Mouse (Mus musculus) forebrain, embryonic 12.5 days (tissue): ENCODE measurements around the gene Wdsub1. TPM values are rescaled to one million over a fixed set of nuclear protein-coding genes. Genes with fewer than 3 reads are reported as not detected.
A peak's percentile ranks its signal among the peaks of the same experiment; 100 is the strongest.

Source experiments
- ATAC-seq: fragments of 200-750 bp; cut with Nextera tagmentation; 2 replicates; pipeline ENCODE4 v1.8.0; 2017; ENCODE audit warnings: moderate TSS enrichment; ENCODE audit not compliant: low FRiP score
- H3K27ac ChIP-seq: fragments of 300-500 bp; sonication (generic); 2 replicates; pipeline ENCODE4 v1.5.1; 2016; ENCODE audit warnings: mild to moderate bottlenecking
- H3K27me3 ChIP-seq: fragments of 300-500 bp; sonication (generic); 2 replicates; pipeline ENCODE4 v1.6.1; 2016; ENCODE audit warnings: mild to moderate bottlenecking
- H3K36me3 ChIP-seq: fragments of 300-500 bp; sonication (generic); replicated peaks from 2 replicates; pipeline ENCODE4 v1.6.1; 2016; ENCODE audit warnings: mild to moderate bottlenecking
- H3K4me1 ChIP-seq: fragments of 300-500 bp; sonication (generic); 2 replicates; pipeline ENCODE4 v1.6.1; 2016
- H3K4me2 ChIP-seq: fragments of 300-500 bp; sonication (generic); 2 replicates; pipeline ENCODE4 v1.6.1; 2016; ENCODE audit warnings: mild to moderate bottlenecking, moderate library complexity
- H3K4me3 ChIP-seq: fragments of 300-500 bp; sonication (generic); replicated peaks from 2 replicates; pipeline ENCODE4 v1.5.1; 2016; ENCODE audit warnings: mild to moderate bottlenecking
- H3K9ac ChIP-seq: fragments of 300-500 bp; sonication (generic); 2 replicates; pipeline ENCODE4 v1.6.1; 2016; ENCODE audit warnings: mild to moderate bottlenecking
- H3K9me3 ChIP-seq: fragments of 300-500 bp; sonication (generic); 2 replicates; pipeline ENCODE4 v1.6.1; 2016
- WGBS: fragments of 180-500 bp; shearing (Covaris S2); methylation state at CpG from one replicate; pipeline ENCODE4 v1.1.7; 2016; 5-methylcytosine and 5-hydroxymethylcytosine counted together
- polyA plus RNA-seq: library from polyadenylated mRNA; unstranded; fragments of >200 nt; fragmentation: Nextera tagmentation; extraction: Ambion mirVana; gene quantifications from 2 replicates; pipeline ENCODE4 v1.2.1, GENCODE M21; 2016

Gene Wdsub1
- polyA plus RNA-seq, 1 experiment from 2014 or later, result 17.0 TPM

DNA sequence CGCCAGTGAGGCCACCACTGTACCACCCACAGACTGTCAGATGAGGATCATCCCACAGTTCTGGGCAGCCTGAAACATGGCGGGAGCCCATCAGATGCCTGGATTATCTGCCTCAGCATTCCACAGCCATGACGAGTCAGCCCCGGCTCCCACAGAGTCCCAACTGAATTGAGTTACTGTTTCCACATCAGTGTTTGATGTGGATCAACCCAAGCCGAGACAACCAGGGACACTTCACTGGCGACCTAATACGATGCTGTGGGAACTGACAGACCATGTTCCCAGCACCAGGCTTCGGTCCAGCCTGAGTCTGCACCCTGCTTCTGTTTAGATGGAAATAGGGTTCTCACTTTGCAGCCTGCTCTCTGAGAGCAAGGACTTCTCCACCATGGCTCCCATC lies 58.1 kb downstream of the Wdsub1 start:
- Histone ChIP-seq H3K27ac (no peak overlapping the region), H3K4me3 (no peak overlapping the region), H3K9me3 (no peaks in the 10 kb centered on the region), H3K36me3 (peaks cover 16% of the 10 kb centered on the region; the same call in 1 of the 2 replicates), H3K4me2 (no peak overlapping the region), H3K27me3 (no peaks in the 10 kb centered on the region), H3K9ac (no peak overlapping the region), H3K4me1 (peaks cover 11% of the 10 kb centered on the region)
- ATAC-seq, result no peak
- WGBS, result 73% methylated on average over 8 of the region's 8 CpGs

DNA sequence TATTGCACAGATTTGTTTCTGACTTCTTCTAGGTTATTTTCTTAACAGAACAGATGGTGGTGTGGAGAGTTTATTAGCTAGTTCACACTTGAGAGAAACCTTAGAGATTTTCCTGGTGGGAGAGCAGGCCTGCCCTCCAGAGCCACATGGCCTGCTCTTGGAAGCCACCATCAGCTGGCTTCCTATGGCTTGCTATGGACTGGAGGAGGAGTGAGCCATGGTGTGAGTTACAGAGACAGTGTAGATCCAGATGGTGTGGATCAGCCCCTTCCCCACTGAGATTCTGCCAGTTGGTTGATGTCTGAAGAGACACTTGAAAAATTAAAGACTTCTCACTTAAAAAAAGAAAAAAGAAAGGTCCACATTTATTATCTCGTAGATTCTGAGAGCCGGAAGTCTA lies 61.3 kb downstream of the Wdsub1 start:
- Histone ChIP-seq H3K4me3 (no peak overlapping the region), H3K9ac (no peak overlapping the region), H3K36me3 (peaks cover 23% of the 10 kb centered on the region), H3K9me3 (no peaks in the 10 kb centered on the region), H3K4me1 (no peaks in the 10 kb centered on the region), H3K27ac (no peak overlapping the region), H3K4me2 (no peak overlapping the region), H3K27me3 (no peaks in the 10 kb centered on the region)
- WGBS, result 84% methylated on average over 2 of the region's 2 CpGs
- ATAC-seq, result no peak

DNA sequence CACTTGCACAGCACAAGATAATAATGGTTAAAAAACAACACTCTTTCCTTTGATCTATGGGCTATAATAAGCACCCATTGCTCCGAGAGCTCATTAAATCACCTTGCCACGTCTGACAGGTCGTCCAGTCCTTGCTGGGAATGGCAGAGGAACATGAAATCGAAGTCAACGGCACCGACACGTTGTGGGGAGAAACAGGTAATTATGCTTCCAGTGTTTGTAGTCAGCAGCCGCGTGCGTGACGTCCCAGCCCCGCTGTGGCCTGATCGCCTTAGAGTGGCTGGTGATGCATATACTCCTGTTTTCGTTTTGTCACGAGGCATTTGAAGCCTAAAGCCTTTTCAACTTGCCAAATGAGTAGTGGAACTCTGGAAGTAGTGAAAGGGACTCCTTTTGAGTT lies 62.3 kb downstream of the Wdsub1 start:
- Histone ChIP-seq H3K4me1 (no peaks in the 10 kb centered on the region), H3K36me3 (peaks cover 23% of the 10 kb centered on the region), H3K27me3 (no peaks in the 10 kb centered on the region), H3K9ac (no peak overlapping the region), H3K9me3 (no peaks in the 10 kb centered on the region), H3K4me2 (no peak overlapping the region), H3K4me3 (no peak overlapping the region), H3K27ac (no peak overlapping the region)
- 74% methylated on average over 15 of the region's 15 CpGs for whole genome bisulfite sequencing
- ATAC-seq, result no peak

DNA sequence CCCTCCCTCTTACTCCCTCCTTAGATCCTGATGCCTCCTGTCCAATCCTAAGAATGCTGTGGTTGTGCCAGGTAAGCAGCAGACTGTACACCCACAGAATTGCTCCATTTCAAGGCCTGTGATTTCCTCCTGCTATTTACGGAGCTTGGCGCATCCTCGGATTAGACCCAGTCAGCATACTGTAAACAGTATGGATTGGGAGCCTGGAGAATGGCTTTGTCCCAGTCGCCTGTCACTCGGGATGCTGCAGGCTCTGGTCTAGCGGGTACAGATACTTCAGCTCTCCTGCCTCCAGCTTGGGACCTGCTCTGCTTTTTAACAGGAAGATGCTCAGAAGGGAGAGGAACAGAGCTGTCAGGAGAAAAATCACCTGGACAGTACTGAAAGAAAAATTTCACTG lies 63.0 kb downstream of the Wdsub1 start:
- H3K27me3 ChIP-seq, result no peaks in the 10 kb centered on the region
- ATAC-seq, result no peak
- WGBS, result 85% methylated on average over 6 of the region's 6 CpGs
- peaks cover 20% of the 10 kb centered on the region for H3K36me3 ChIP-seq
- H3K4me1 ChIP-seq, result no peaks in the 10 kb centered on the region
- no peak overlapping the region for H3K27ac ChIP-seq
- no peak overlapping the region for H3K4me2 ChIP-seq
- no peak overlapping the region for H3K9ac ChIP-seq
- H3K9me3 ChIP-seq, result no peaks in the 10 kb centered on the region
- H3K4me3 ChIP-seq, result no peak overlapping the region

DNA sequence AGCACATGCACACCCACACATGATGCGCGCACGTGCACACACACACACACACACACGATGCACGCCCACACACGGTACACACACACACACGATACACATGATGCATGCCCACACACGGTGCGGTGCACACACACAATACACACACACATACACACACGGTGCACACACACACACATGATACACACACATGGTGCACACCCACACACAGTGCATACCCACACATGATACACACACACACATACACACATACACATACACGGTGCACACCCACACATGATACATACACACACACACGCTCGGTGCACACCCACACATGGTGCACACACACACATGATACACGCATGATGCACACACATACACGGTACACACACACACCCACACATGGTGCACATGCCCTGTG lies 63.7 kb downstream of the Wdsub1 start:
- Histone ChIP-seq H3K36me3 (peaks cover 15% of the 10 kb centered on the region), H3K9me3 (no peaks in the 10 kb centered on the region), H3K27ac (no peak overlapping the region), H3K4me3 (no peak overlapping the region), H3K9ac (no peak overlapping the region), H3K4me1 (no peaks in the 10 kb centered on the region), H3K27me3 (no peaks in the 10 kb centered on the region), H3K4me2 (no peak overlapping the region)
- ATAC-seq, result peak; percentile 20; the same call in 1 of the 2 replicates
- WGBS, result 96% methylated on average over 15 of the region's 15 CpGs

DNA sequence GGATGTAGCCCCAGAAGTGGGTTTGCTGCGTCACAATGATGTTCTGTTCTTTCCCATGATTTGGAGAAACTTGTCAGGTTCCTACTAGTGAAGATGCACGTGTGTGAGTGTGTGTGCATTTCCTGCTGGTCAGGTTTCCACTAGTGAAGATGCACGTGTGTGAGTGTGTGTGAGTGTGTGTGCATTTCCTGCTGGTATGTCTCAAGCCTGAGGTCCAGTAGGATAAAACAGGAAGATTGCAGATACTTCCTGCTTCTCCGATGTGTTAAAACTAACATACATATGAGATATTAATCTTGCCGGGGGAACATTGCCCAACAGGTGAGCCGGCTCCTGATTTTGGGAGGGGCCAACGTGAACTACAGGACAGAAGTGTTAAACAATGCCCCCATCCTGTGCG lies 67.4 kb downstream of the Wdsub1 start:
- Histone ChIP-seq H3K4me1 (no peaks in the 10 kb centered on the region), H3K27me3 (no peaks in the 10 kb centered on the region), H3K4me2 (no peak overlapping the region), H3K27ac (no peak overlapping the region), H3K36me3 (peaks cover 17% of the 10 kb centered on the region), H3K9ac (no peak overlapping the region), H3K9me3 (no peaks in the 10 kb centered on the region), H3K4me3 (no peak overlapping the region)
- no peak for ATAC-seq
- 93% methylated on average over 8 of the region's 8 CpGs for WGBS

DNA sequence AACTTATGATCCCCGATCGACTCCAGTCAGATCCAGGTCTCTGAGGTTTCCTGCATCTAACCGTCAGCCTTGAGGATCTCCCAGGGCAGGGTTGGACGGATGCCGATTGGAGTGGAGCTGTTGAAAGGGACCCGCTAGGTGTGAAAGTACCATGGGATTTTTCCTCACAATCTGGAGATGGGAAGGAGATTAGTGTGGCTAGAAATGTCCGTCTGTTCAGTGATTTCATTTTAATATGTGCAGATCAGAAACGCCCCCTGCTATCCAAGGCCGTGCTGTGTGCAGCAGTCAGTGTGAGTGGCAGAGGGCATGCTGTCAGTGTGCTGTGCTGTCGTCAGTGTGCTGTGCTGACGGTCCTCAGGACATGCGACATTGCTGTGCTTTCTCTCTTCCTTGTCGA lies 68.9 kb downstream of the Wdsub1 start:
- 82% methylated on average over 13 of the region's 13 CpGs for WGBS
- H3K4me3 ChIP-seq, result no peak overlapping the region
- H3K27me3 ChIP-seq, result no peaks in the 10 kb centered on the region
- no peak overlapping the region for H3K9ac ChIP-seq
- H3K27ac ChIP-seq, result no peak overlapping the region
- H3K4me2 ChIP-seq, result no peak overlapping the region
- no peak for ATAC-seq
- H3K4me1 ChIP-seq, result no peaks in the 10 kb centered on the region
- H3K36me3 ChIP-seq, result peaks cover 11% of the 10 kb centered on the region
- H3K9me3 ChIP-seq, result no peaks in the 10 kb centered on the region

DNA sequence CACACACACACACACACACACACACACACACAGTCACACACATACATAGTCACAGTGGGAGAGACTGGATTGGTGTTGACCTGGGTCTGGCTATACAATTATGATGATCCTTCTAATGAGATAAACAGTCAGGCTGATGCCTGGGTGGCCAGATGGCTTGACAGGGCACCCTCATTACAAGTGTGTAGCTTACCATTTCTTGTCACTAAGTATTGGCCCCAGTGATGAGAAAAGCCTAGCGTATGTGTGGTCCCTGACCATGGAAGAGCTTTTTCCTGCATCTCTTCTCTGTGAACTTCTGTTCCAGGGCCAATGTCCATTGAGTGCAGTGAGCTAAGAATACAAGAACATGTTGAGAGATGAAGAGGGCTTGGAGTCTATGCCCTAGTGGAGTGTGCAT lies 69.8 kb downstream of the Wdsub1 start:
- no peak overlapping the region for H3K4me3 ChIP-seq
- no peaks in the 10 kb centered on the region for H3K9me3 ChIP-seq
- H3K4me1 ChIP-seq, result no peaks in the 10 kb centered on the region
- H3K4me2 ChIP-seq, result no peak overlapping the region
- no peaks in the 10 kb centered on the region for H3K27me3 ChIP-seq
- WGBS, result 90% methylated on average over 1 of the region's 1 CpGs
- no peak overlapping the region for H3K9ac ChIP-seq
- H3K36me3 ChIP-seq, result peaks cover 15% of the 10 kb centered on the region
- no peak for ATAC-seq
- no peak overlapping the region for H3K27ac ChIP-seq

DNA sequence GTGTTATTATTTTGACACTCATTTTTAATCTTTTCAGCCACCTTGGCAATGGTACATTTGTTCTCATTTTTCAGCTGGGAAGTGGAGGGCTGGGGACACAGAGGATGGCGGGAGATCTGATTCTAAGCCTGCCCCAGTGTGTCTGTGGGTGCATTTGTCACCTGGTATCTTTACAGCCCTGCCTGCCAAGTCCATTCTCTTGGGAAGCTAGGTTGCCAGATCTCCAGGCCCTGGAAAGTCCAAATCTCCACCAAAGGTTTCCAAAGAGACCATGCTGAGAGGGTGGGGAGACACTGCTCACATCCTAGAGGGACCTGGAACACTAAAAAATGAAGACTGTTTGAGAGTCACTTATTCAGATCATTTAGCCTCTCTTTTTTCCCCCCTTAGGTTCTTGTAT lies 71.1 kb downstream of the Wdsub1 start:
- H3K4me3 ChIP-seq, result no peak overlapping the region
- H3K4me2 ChIP-seq, result no peak overlapping the region
- H3K4me1 ChIP-seq, result no peaks in the 10 kb centered on the region
- H3K27ac ChIP-seq, result no peak overlapping the region
- no peak overlapping the region for H3K9ac ChIP-seq
- H3K9me3 ChIP-seq, result no peaks in the 10 kb centered on the region
- ATAC-seq, result no peak
- peaks cover 15% of the 10 kb centered on the region for H3K36me3 ChIP-seq
- 82% methylated on average over 1 of the region's 1 CpGs for WGBS
- no peaks in the 10 kb centered on the region for H3K27me3 ChIP-seq

DNA sequence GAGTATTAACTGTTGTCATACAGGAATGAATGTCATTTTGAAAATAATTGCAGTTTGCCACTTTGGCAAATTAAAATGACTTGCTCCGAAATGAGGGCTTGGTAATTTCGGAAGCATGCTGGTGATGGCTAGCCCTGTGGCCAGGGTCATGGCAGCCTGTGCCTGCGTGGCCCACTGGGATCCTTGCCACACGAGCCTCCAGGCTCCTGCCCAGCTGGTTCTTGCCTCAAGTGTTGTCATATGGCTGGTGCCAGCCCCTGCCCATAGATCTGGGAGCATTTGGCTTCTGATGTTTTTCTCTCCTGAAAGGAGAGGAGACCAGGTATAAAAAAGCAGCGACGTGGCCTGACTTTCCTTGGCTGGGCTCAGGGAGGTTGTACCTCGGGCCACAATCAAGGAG lies 72.4 kb downstream of the Wdsub1 start:
- no peak overlapping the region for H3K4me2 ChIP-seq
- H3K27me3 ChIP-seq, result no peaks in the 10 kb centered on the region
- H3K9ac ChIP-seq, result no peak overlapping the region
- H3K4me3 ChIP-seq, result no peak overlapping the region
- H3K36me3 ChIP-seq, result peaks cover 15% of the 10 kb centered on the region
- WGBS, result 83% methylated on average over 7 of the region's 7 CpGs
- H3K9me3 ChIP-seq, result no peaks in the 10 kb centered on the region
- ATAC-seq, result no peak
- H3K27ac ChIP-seq, result no peak overlapping the region
- peaks cover 5% of the 10 kb centered on the region for H3K4me1 ChIP-seq

DNA sequence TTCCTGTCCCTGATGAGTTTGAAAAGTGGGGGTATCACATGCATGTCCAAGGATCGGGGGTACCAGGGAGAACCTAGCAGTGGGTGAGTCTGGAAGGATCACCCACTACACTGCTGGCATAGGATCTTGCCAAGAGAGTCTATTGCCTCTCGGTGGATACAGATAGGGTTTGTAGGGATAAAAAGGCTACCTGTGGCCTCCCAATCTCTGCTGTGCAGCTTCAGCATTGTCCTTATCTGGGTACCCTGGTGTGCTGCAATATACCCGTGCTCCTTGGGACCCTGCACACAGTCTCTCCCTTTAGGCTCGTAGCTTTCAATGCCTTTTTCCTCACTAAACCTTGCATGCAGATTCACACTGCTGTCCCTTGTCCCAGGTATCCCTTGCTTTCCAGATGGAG lies 73.8 kb downstream of the Wdsub1 start:
- Histone ChIP-seq H3K27me3 (no peaks in the 10 kb centered on the region), H3K4me2 (no peak overlapping the region), H3K4me1 (peaks cover 5% of the 10 kb centered on the region), H3K4me3 (no peak overlapping the region), H3K9ac (no peak overlapping the region), H3K27ac (no peak overlapping the region), H3K9me3 (no peaks in the 10 kb centered on the region), H3K36me3 (peaks cover 16% of the 10 kb centered on the region)
- WGBS, result 92% methylated on average over 4 of the region's 4 CpGs
- ATAC-seq, result no peak

DNA sequence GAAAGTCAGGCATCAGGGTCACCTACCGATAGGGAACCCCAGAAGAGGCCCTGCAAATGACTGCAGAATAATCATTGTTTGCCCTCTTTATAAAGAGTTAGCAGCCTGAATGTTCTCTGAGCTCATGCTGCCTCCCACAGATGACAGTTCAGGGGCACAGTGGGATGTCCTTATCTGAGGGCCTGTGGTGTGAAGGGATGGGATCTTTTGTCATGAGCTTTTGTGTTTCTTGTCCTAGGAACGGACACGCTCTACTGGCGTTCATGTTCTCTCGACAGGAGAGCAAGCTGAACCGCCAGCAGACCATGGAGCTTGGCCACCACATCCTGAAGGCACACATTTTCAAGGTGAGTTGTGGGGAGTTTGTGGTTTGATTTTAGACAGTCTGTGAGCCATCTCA lies 76.4 kb downstream of the Wdsub1 start:
- no peak overlapping the region for H3K4me2 ChIP-seq
- WGBS, result 36% methylated on average over 6 of the region's 6 CpGs
- H3K9me3 ChIP-seq, result no peaks in the 10 kb centered on the region
- no peaks in the 10 kb centered on the region for H3K27me3 ChIP-seq
- H3K36me3 ChIP-seq, result peaks cover 24% of the 10 kb centered on the region
- no peak overlapping the region for H3K27ac ChIP-seq
- H3K4me3 ChIP-seq, result no peak overlapping the region
- no peak overlapping the region for H3K9ac ChIP-seq
- no peak for ATAC-seq
- H3K4me1 ChIP-seq, result peaks cover 5% of the 10 kb centered on the region

DNA sequence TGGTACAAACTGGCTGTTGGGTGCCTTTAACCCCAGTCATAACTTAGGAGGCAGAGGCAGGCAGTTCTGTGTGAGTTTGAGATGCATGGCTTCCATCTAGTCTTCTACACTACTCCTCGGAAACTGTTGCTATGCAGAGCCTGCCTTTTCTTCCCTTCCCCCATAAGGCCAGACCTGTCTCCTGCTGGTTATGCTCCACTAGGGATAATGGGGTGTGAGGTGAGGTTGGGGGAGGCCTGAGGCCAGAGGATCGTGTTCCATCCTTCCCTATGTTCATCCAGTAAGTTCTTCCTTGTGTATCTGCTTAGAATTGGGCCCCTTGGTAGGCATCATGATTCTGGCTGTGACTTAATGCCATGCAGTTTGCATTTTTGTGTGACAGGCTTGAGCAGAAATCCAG lies 76.8 kb downstream of the Wdsub1 start:
- no peak overlapping the region for H3K27ac ChIP-seq
- H3K9ac ChIP-seq, result no peak overlapping the region
- WGBS, result 47% methylated on average over 2 of the region's 2 CpGs
- H3K4me3 ChIP-seq, result no peak overlapping the region
- H3K36me3 ChIP-seq, result peaks cover 24% of the 10 kb centered on the region
- H3K4me2 ChIP-seq, result no peak overlapping the region
- H3K27me3 ChIP-seq, result no peaks in the 10 kb centered on the region
- H3K4me1 ChIP-seq, result peaks cover 5% of the 10 kb centered on the region
- H3K9me3 ChIP-seq, result no peaks in the 10 kb centered on the region
- no peak for ATAC-seq
